Mouse (Mus musculus) spleen, postnatal 14 days (tissue): ENCODE data around the gene Enkur.
A peak's percentile ranks its signal among the peaks of the same experiment; 100 is the strongest.
"Not testable (repeated sequence)": the region's sequence is repeated elsewhere in the genome, so short reads cannot be mapped to it uniquely, and the experiment has no call there.

ENCODE experiments used
- DNase-seq, 2 experiments: peaks; one replicate each; pipeline ENCODE4 v3.0.0; 2021 to 2022; ENCODE audit warnings: low spot score in 2 of 2

The Enkur gene

GRCm38 (mm10) chr2:21204912-21205830 is at the start of gene Enkur, which contains the start of gene Thnsl1:
Enkur (minus strand) TSS chr2:21205365.
Thnsl1 (plus strand) TSS chr2:21205724.
- peak; percentile 96 for DNase-seq

GRCm38 (mm10) chr2:21254308-21254707 is 49.1 kb upstream of the Enkur start:
- no peak for DNase-seq

GRCm38 (mm10) chr2:21253644-21254043 is 48.5 kb upstream of the Enkur start:
- no peak for DNase-seq

- no peak for DNase-seq
Measured at GRCm38 (mm10) chr2:21245477-21246102, 40.4 kb upstream of the Enkur start.

- DNase-seq = no peak
Measured at GRCm38 (mm10) chr2:21244986-21245385, 39.8 kb upstream of the Enkur start.

- DNase-seq = not testable (repeated sequence)
Measured at GRCm38 (mm10) chr2:21244104-21244503, 38.9 kb upstream of the Enkur start.

- no peak for DNase-seq
Measured at GRCm38 (mm10) chr2:21236846-21237245, 31.7 kb upstream of the Enkur start.

GRCm38 (mm10) chr2:21235844-21236386 is 30.8 kb upstream of the Enkur start:
- DNase-seq = no peak

- DNase-seq = no peak
Measured at GRCm38 (mm10) chr2:21234871-21235648, 29.9 kb upstream of the Enkur start.

GRCm38 (mm10) chr2:21231147-21231546 is 26.0 kb upstream of the Enkur start:
- no peak for DNase-seq

- no peak for DNase-seq
Measured at GRCm38 (mm10) chr2:21230276-21230675, 25.1 kb upstream of the Enkur start.

GRCm38 (mm10) chr2:21222453-21223384 is 17.6 kb upstream of the Enkur start:
- DNase-seq = no peak

GRCm38 (mm10) chr2:21215284-21215683 is 10.1 kb upstream of the Enkur start:
- DNase-seq = no peak

- DNase-seq = no peak
Measured at GRCm38 (mm10) chr2:21214322-21214721, 9.2 kb upstream of the Enkur start.

GRCm38 (mm10) chr2:21211361-21211760 is 6.2 kb upstream of the Enkur start:
- no peak for DNase-seq

- DNase-seq = no peak
Measured at GRCm38 (mm10) chr2:21206278-21206677, 1.1 kb upstream of the Enkur start.

- no peak for DNase-seq
Measured at GRCm38 (mm10) chr2:21205831-21206159, 630 bp upstream of the Enkur start.

- DNase-seq = no peak
Measured at GRCm38 (mm10) chr2:21202754-21203153, 2.4 kb downstream of the Enkur start.

- no peak for DNase-seq
Measured at GRCm38 (mm10) chr2:21199051-21199450, 6.1 kb downstream of the Enkur start.

- DNase-seq = no peak
Measured at GRCm38 (mm10) chr2:21195233-21195632, 9.9 kb downstream of the Enkur start.

- no peak for DNase-seq
Measured at GRCm38 (mm10) chr2:21191232-21191631, 13.9 kb downstream of the Enkur start.
